Mouse (Mus musculus) gastrocnemius, postnatal 14 days (tissue): ENCODE data around the gene Zcchc8. TPM values are rescaled to one million over a fixed set of nuclear protein-coding genes. Genes with fewer than 3 reads are reported as not detected.
A peak's percentile ranks its signal among the peaks of the same experiment; 100 is the strongest.
"Not testable (repeated sequence)": the region's sequence is repeated elsewhere in the genome, so short reads cannot be mapped to it uniquely, and the experiment has no call there.

Source experiments
- DNase-seq: peaks from one replicate; pipeline ENCODE4 v3.0.0; 2021; ENCODE audit warnings: mixed read lengths
- intact Hi-C: fragments of 180-260 bp; cut with DNase I; formaldehyde crosslinking; loops from one replicate; pipeline ENCODE4 v1.15.1; 2025; ENCODE audit warnings: low total_unique reads
- long read RNA-seq, 2 experiments: library from polyadenylated mRNA; stranded (forward); transcript quantifications; one replicate each; pipeline ENCODE4 v2.0.0; 2021
- total RNA-seq, 2 experiments: library from RNA; stranded (reverse); gene quantifications; 2 replicates each; pipeline ENCODE4 v1.2.3; 2021

The Zcchc8 gene
- 10 to 100 TPM; 20.3 to 23.8 TPM for total RNA-seq
- long read RNA-seq, experiment 1, full-length matches to known transcripts = 7 of 7 reads
- long read RNA-seq, experiment 1, partial matches to known transcripts = 0 of 7 reads
- long read RNA-seq, experiment 1, other reads (novel, unspliced or antisense) = 0 of 7 reads
- long read RNA-seq, experiment 2, full-length matches to known transcripts = 3 of 7 reads
- long read RNA-seq, experiment 2, partial matches to known transcripts = 1 of 7 reads
- long read RNA-seq, experiment 2, other reads (novel, unspliced or antisense) = 3 of 7 reads

GRCm38 (mm10) chr5:123720328-123721311, at the start of gene Zcchc8:
Gene Zcchc8 (minus strand): TSS chr5:123721100.
- intact Hi-C loops = no loop called here
- DNase-seq = peak; percentile 95

- intact Hi-C loops, DNase-seq: not testable (repeated sequence)
Measured at GRCm38 (mm10) chr5:123766455-123766854, 45.6 kb upstream of the Zcchc8 start.

GRCm38 (mm10) chr5:123765506-123765905, 44.6 kb upstream of the Zcchc8 start:
- intact Hi-C loops = no loop called here
- no peak for DNase-seq

GRCm38 (mm10) chr5:123749065-123750064, 28.5 kb upstream of the Zcchc8 start, which contains the start of the genes Rsrc2 and Kntc1:
Gene Rsrc2 (minus strand): TSS chr5:123749414.
Gene Kntc1 (plus strand): TSS chr5:123749716.
- intact Hi-C loops = no loop called here
- peak; percentile 97 for DNase-seq

DNA sequence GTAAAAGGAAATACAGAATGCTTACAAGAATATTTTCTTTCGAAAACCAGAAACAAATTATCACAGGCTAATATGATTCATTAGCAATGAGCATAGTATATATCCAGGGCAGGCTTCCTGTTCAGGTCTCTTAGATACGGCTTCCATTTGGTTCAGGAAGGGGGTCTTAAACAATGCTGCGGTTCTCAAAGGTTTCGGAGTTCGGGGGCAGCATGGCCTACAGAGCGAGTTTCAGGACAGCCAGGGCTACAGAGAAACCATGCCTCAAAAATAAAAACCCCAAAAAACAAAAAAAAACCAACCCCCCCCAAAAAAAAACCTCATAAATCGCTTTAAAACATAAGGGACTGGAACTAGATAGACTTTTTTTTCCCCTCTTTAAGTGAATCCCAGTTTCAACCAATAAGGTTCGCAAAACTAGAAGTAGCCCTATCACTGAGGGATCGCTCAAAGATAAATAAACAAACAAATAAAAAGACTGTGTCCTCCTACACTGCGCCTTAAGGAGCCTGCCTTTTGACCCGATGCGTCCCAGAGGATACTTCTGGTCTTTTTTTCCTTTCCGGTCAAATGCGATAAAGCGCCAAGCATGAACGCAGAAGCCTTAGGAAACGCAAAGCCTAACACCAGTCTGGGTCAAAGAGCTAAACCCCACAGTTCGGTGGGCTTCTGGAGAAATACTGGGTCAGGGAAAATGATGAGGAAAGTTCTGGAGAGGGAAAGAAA, 27.6 kb upstream of the Zcchc8 start:
- no peak for DNase-seq
- intact Hi-C loops = no loop called here

- intact Hi-C loops = no loop called here
- DNase-seq = no peak
Measured at GRCm38 (mm10) chr5:123747604-123748003, 26.7 kb upstream of the Zcchc8 start.

GRCm38 (mm10) chr5:123746253-123746652, 25.4 kb upstream of the Zcchc8 start:
- intact Hi-C loops = no loop called here

GRCm38 (mm10) chr5:123744358-123744757, 23.5 kb upstream of the Zcchc8 start:
- DNase-seq = no peak
- intact Hi-C loops = no loop called here

More at GRCm38 (mm10) chr5:123746253-123746652, 25.4 kb upstream of the Zcchc8 start:
- DNase-seq = no peak

DNA sequence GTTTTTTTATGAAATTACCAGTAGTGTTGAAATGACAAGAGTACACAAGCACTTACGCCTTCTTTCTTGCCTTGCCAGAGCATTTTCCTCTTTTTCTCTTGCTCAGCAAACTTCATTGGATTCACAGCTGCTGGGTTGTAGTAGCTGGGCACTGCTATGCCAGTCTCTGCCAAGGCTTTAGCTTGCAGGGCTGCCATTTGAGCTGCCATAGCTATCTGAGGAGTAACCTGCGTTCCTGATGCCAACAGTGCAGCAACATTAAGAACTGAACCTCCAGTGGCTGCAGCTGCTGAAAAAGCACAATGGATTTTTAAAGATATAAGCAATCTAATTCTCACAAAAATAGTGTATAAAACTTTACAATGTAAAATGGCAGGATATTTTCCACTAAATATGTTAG, 10.1 kb upstream of the Zcchc8 start:
- intact Hi-C loops = no loop called here

DNA sequence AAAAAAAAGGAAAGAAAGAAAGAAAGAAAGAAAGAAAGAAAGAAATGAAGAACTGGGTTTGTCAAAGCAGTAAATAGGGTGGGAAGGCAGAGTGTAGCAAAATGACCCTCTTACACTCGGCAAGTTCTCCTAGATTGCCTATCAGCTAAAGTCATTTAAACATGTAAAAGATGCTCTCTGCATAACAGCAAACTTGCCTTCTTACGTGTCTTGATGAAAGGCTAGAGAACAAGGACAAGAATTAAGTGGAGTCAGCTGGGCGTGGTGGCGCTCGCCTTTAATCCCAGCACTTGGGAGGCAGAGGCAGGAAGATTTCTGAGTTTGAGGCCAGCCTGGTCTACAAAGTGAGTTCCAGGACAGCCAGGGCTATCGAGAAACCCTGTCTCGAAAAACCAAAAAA, 2.9 kb upstream of the Zcchc8 start:
- intact Hi-C loops, DNase-seq: not testable (repeated sequence)

More for the DNA sequence above, 10.1 kb upstream of the Zcchc8 start:
- peak; percentile 11 for DNase-seq

GRCm38 (mm10) chr5:123714622-123715021, 6.3 kb downstream of the Zcchc8 start:
- intact Hi-C loops = no loop called here
- no peak for DNase-seq

GRCm38 (mm10) chr5:123713782-123714181, 7.1 kb downstream of the Zcchc8 start:
- intact Hi-C loops = no loop called here
- DNase-seq = no peak

GRCm38 (mm10) chr5:123709571-123709970, 11.3 kb downstream of the Zcchc8 start:
- intact Hi-C loops = no loop called here
- no peak for DNase-seq

GRCm38 (mm10) chr5:123708598-123708997, 12.3 kb downstream of the Zcchc8 start:
- intact Hi-C loops = no loop called here
- DNase-seq = no peak

GRCm38 (mm10) chr5:123700625-123701024, 20.3 kb downstream of the Zcchc8 start:
- peak; percentile 80 for DNase-seq
- intact Hi-C loops = no loop called here

DNA sequence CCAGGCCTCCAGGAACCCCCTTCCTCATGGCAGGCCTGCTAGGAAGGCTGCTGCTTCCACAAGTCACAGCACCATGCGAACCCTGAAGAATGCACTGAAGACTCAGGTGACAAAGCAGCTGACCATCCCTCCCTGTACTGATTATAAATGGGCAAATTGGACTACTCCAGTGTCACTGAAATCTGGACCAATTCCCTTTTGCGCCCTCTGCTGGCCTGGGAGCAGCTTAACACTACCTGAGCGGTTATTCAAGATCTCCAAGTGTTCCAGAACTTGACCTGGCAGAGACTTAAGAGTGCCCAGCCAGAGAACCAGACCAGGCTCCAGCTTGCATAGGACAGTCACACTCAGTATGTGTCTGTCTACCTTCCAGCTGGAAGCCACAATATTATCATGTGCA, 21.7 kb downstream of the Zcchc8 start:
- intact Hi-C loops = loop anchor here (5.0 kb wide), 1 partner anchor 72 kb away; no protein-coding TSS in a partner anchor
- peak; percentile 79 for DNase-seq

- no peak for DNase-seq
- intact Hi-C loops = loop anchor here (5.0 kb wide), 1 partner anchor 70 kb away; no protein-coding TSS in a partner anchor
Measured at GRCm38 (mm10) chr5:123696961-123697360, 23.9 kb downstream of the Zcchc8 start.

GRCm38 (mm10) chr5:123696244-123696643, 24.7 kb downstream of the Zcchc8 start:
- intact Hi-C loops = loop anchor here (5.0 kb wide), 1 partner anchor 69 kb away; no protein-coding TSS in a partner anchor
- no peak for DNase-seq
